Mouse (Mus musculus): ENCODE data around the gene Krtap16-3. TPM values are rescaled to one million over a fixed set of nuclear protein-coding genes. Genes with fewer than 3 reads are reported as not detected.

Gene Krtap16-3
- polyA plus RNA-seq (2014; fragmentation: Illumina TruSeq; extraction: RNeasy Lipid Tissue Mini Kit (QIAGEN cat#74804); ENCODE audit: low read depth, low replicate concordance) = not detected

GRCm38 (mm10) chr16:88962773-88963172, at the start of gene Krtap16-3:
Gene Krtap16-3 (minus strand): TSS chr16:88962873.

GRCm38 (mm10) chr16:89010659-89011058, 48.0 kb upstream of the Krtap16-3 start, which contains the start of gene Krtap22-2:
Gene Krtap22-2 (minus strand): TSS chr16:89010759.

DNA sequence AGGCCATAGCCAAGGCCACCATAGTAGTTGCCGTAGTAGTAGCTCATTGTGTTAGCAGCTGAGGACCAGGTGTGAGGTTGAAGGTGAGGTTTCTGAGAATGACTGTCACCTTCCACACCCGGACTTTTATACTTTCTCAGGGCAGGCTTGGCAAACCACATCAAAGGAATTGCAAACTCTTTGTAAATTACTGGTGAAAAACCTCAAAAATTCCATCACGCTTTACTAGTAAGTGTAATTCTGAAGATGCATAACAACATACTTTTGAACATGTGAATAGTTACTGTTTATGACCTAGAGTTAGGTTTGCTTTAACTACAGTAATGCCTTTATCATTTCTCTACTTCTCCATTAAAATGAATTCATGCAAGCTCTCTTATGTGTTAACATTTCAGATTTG, 30.5 kb downstream of the Krtap16-3 start, which contains the start of gene Krtap19-9b:
TSS of gene Krtap19-9b (minus strand) at position 101 of the 400 bp plus-strand sequence.

Other genes starting within 250 kb of the Krtap16-3 start
- gene Krtap13-1, start 234.0 kb downstream of the Krtap16-3 start, polyA plus RNA-seq (2014; fragmentation: Illumina TruSeq; extraction: RNeasy Lipid Tissue Mini Kit (QIAGEN cat#74804); ENCODE audit: low read depth, low replicate concordance) = not detected
- gene Krtap13, start 211.2 kb downstream of the Krtap16-3 start, polyA plus RNA-seq (2014; fragmentation: Illumina TruSeq; extraction: RNeasy Lipid Tissue Mini Kit (QIAGEN cat#74804); ENCODE audit: low read depth, low replicate concordance) = not detected
- gene 2310034C09Rik, start 204.0 kb downstream of the Krtap16-3 start, polyA plus RNA-seq (2014; fragmentation: Illumina TruSeq; extraction: RNeasy Lipid Tissue Mini Kit (QIAGEN cat#74804); ENCODE audit: low read depth, low replicate concordance) = not detected
- not detected for gene 2310057N15Rik, start 188.7 kb downstream of the Krtap16-3 start, polyA plus RNA-seq (2014; fragmentation: Illumina TruSeq; extraction: RNeasy Lipid Tissue Mini Kit (QIAGEN cat#74804); ENCODE audit: low read depth, low replicate concordance)
- not detected for gene Gm5965, start 185.0 kb downstream of the Krtap16-3 start, polyA plus RNA-seq (2014; fragmentation: Illumina TruSeq; extraction: RNeasy Lipid Tissue Mini Kit (QIAGEN cat#74804); ENCODE audit: low read depth, low replicate concordance)
- not detected for gene Gm20741, start 150.7 kb downstream of the Krtap16-3 start, polyA plus RNA-seq (2014; fragmentation: Illumina TruSeq; extraction: RNeasy Lipid Tissue Mini Kit (QIAGEN cat#74804); ENCODE audit: low read depth, low replicate concordance)
- gene Krtap15, start 142.7 kb downstream of the Krtap16-3 start, polyA plus RNA-seq (2014; fragmentation: Illumina TruSeq; extraction: RNeasy Lipid Tissue Mini Kit (QIAGEN cat#74804); ENCODE audit: low read depth, low replicate concordance) = not detected
- gene Krtap14, start 136.7 kb downstream of the Krtap16-3 start, polyA plus RNA-seq (2014; fragmentation: Illumina TruSeq; extraction: RNeasy Lipid Tissue Mini Kit (QIAGEN cat#74804); ENCODE audit: low read depth, low replicate concordance) = not detected
- not detected for gene Krtap19-1, start 93.5 kb downstream of the Krtap16-3 start, polyA plus RNA-seq (2014; fragmentation: Illumina TruSeq; extraction: RNeasy Lipid Tissue Mini Kit (QIAGEN cat#74804); ENCODE audit: low read depth, low replicate concordance)
- not detected for gene Krtap19-2, start 88.6 kb downstream of the Krtap16-3 start, polyA plus RNA-seq (2014; fragmentation: Illumina TruSeq; extraction: RNeasy Lipid Tissue Mini Kit (QIAGEN cat#74804); ENCODE audit: low read depth, low replicate concordance)
- gene Krtap19-3, start 84.8 kb downstream of the Krtap16-3 start, polyA plus RNA-seq (2014; fragmentation: Illumina TruSeq; extraction: RNeasy Lipid Tissue Mini Kit (QIAGEN cat#74804); ENCODE audit: low read depth, low replicate concordance) = not detected
- gene Krtap19-4, start 77.8 kb downstream of the Krtap16-3 start, polyA plus RNA-seq (2014; fragmentation: Illumina TruSeq; extraction: RNeasy Lipid Tissue Mini Kit (QIAGEN cat#74804); ENCODE audit: low read depth, low replicate concordance) = not detected
- not detected for gene Krtap19-5, start 66.4 kb downstream of the Krtap16-3 start, polyA plus RNA-seq (2014; fragmentation: Illumina TruSeq; extraction: RNeasy Lipid Tissue Mini Kit (QIAGEN cat#74804); ENCODE audit: low read depth, low replicate concordance)
- not detected for gene Krtap19-9b, start 30.6 kb downstream of the Krtap16-3 start, polyA plus RNA-seq (2014; fragmentation: Illumina TruSeq; extraction: RNeasy Lipid Tissue Mini Kit (QIAGEN cat#74804); ENCODE audit: low read depth, low replicate concordance)
- gene Krtap22-2, start 47.9 kb upstream of the Krtap16-3 start, polyA plus RNA-seq (2014; fragmentation: Illumina TruSeq; extraction: RNeasy Lipid Tissue Mini Kit (QIAGEN cat#74804); ENCODE audit: low read depth, low replicate concordance) = not detected
- gene Gm10229, start 52.4 kb upstream of the Krtap16-3 start, polyA plus RNA-seq (2014; fragmentation: Illumina TruSeq; extraction: RNeasy Lipid Tissue Mini Kit (QIAGEN cat#74804); ENCODE audit: low read depth, low replicate concordance) = not detected
- not detected for gene Krtap6-1, start 68.8 kb upstream of the Krtap16-3 start, polyA plus RNA-seq (2014; fragmentation: Illumina TruSeq; extraction: RNeasy Lipid Tissue Mini Kit (QIAGEN cat#74804); ENCODE audit: low read depth, low replicate concordance)
- gene Gm10228, start 78.6 kb upstream of the Krtap16-3 start, polyA plus RNA-seq (2014; fragmentation: Illumina TruSeq; extraction: RNeasy Lipid Tissue Mini Kit (QIAGEN cat#74804); ENCODE audit: low read depth, low replicate concordance) = not detected
- gene Krtap6-5, start 85.0 kb upstream of the Krtap16-3 start, polyA plus RNA-seq (2014; fragmentation: Illumina TruSeq; extraction: RNeasy Lipid Tissue Mini Kit (QIAGEN cat#74804); ENCODE audit: low read depth, low replicate concordance) = not detected
- not detected for gene 1110025L11Rik, start 101.1 kb upstream of the Krtap16-3 start, polyA plus RNA-seq (2014; fragmentation: Illumina TruSeq; extraction: RNeasy Lipid Tissue Mini Kit (QIAGEN cat#74804); ENCODE audit: low read depth, low replicate concordance)
- not detected for gene Krtap6-3, start 121.1 kb upstream of the Krtap16-3 start, polyA plus RNA-seq (2014; fragmentation: Illumina TruSeq; extraction: RNeasy Lipid Tissue Mini Kit (QIAGEN cat#74804); ENCODE audit: low read depth, low replicate concordance)
- not detected for gene Gm6358, start 178.0 kb upstream of the Krtap16-3 start, polyA plus RNA-seq (2014; fragmentation: Illumina TruSeq; extraction: RNeasy Lipid Tissue Mini Kit (QIAGEN cat#74804); ENCODE audit: low read depth, low replicate concordance)
- gene Gm10061, start 188.2 kb upstream of the Krtap16-3 start, polyA plus RNA-seq (2014; fragmentation: Illumina TruSeq; extraction: RNeasy Lipid Tissue Mini Kit (QIAGEN cat#74804); ENCODE audit: low read depth, low replicate concordance) = not detected
- not detected for gene Gm9789, start 195.1 kb upstream of the Krtap16-3 start, polyA plus RNA-seq (2014; fragmentation: Illumina TruSeq; extraction: RNeasy Lipid Tissue Mini Kit (QIAGEN cat#74804); ENCODE audit: low read depth, low replicate concordance)
- gene Gm7735, start 206.6 kb upstream of the Krtap16-3 start, polyA plus RNA-seq (2014; fragmentation: Illumina TruSeq; extraction: RNeasy Lipid Tissue Mini Kit (QIAGEN cat#74804); ENCODE audit: low read depth, low replicate concordance) = not detected
- not detected for gene 1110057P08Rik, start 211.9 kb upstream of the Krtap16-3 start, polyA plus RNA-seq (2014; fragmentation: Illumina TruSeq; extraction: RNeasy Lipid Tissue Mini Kit (QIAGEN cat#74804); ENCODE audit: low read depth, low replicate concordance)
- gene Krtap20-2, start 243.0 kb upstream of the Krtap16-3 start, polyA plus RNA-seq (2014; fragmentation: Illumina TruSeq; extraction: RNeasy Lipid Tissue Mini Kit (QIAGEN cat#74804); ENCODE audit: low read depth, low replicate concordance) = not detected

Data from heart, adult 10 weeks (tissue).